Mouse (Mus musculus): ENCODE measurements at regions not wholly inside any gene's neighbourhood (a gene's known extent, or its start where the extent isn't known, plus 50 kb on each side); places are given as distances from the start of the nearest gene placed in this dataset.
A peak's percentile ranks its signal among the peaks of the same experiment; 100 is the strongest.

DNA sequence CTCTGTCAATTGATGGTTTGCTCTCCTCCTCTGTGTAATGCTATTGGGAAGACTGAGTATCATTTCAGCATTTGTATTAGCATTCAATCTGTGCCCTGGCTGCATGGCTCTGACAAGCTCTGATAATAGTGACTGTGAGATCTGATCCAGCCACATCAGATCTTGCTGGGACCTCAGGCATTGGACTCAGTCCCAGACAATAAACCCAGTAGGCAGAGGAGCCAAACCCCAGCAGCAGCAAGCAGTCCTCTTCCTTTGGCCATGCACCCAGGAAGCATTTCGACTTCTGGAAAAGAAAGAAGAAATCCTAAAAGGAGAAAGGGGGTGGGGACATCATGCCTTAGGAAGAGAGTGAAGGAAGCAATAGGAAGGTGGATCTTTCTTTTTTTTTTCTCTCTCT lies 205.8 kb upstream of the Onecut1 start:
- no peak for DNase-seq

DNA sequence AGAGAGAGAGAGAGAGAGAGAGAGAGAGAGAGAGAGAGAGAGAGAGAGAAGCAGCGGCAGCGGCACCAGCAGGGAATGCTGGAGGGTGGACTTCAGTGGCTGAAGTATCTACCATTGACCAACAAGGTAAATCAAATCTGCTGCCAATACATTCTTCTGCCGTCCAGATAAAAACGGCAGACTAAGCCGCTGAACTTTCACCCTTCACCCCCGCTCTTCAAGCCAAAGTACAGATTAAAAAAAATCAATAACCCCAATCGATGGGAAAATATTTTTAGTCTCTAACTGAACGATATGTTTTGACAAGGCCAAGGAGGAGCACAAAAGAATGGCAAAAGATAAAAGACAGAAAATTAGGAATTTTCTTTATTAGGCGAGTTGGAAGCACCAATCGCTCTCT lies 205.3 kb upstream of the Onecut1 start:
- no peak for DNase-seq

DNA sequence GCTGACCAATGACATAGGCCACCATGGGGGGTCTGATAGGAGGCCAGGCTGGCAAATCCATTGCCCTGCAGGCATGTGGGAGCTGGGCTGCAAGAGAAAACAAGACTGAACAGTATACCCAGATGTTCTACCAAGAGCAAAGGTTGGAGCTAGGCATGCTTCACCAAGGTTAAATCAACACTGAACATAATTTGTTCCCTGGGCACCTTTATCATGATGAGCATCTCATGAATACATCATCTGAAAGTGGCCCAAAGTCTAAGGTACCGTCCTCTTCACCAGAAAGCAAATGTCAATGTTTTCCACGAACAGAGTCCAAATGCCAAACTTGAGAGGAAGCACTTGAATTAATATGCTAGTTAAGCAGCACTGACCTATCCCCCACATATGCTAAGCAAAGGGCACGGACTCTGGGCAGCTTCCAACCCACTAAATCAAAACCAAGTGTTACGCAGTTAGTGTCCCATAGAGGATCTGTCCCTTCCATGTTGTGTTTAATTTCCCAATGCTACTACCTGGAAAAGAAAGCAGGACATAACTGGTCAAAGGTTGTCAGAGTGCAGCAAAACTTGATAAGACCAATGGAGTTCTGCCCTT lies 190.3 kb upstream of the Onecut1 start:
- peak; percentile 17 for DNase-seq

DNA sequence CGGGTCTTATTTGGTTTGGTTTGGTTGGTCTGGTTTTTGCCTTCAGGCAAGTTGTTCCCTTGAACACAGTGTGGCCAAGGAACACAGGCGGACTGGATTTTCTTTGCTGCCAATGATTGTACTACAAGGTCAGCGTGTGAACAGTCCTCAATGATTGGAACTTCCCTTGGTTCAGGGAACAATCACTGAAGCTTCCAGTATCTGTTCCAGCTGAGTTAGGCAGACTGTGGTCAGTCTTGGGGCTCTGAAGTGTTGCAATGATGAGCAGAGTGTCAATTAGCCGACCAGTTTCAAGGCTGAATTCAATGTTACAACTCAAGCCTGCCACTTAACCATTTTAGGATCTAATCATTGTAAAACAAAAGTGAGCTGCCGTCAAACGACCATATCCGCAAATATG lies 189.5 kb upstream of the Onecut1 start:
- DNase-seq: no peak

DNA sequence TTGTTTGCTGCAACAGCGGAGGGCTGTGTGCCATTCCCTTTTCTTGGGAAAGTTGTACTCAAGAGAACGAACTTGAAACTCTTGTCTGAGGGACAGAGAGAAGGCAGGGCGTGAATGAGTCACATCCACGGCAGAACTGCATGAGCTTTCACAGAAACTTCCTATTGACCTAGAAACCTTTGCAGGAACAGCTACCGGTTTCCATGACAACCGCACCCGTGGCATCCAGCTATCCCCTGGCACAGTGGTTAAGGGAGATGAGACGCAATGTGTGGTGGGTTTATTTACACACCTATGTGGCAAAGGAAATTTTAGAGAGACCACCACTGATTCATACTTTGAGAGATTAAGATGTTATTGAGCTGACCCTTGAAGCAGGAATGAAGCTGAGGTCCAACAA lies 163.5 kb upstream of the Onecut1 start:
- no peak for DNase-seq

DNA sequence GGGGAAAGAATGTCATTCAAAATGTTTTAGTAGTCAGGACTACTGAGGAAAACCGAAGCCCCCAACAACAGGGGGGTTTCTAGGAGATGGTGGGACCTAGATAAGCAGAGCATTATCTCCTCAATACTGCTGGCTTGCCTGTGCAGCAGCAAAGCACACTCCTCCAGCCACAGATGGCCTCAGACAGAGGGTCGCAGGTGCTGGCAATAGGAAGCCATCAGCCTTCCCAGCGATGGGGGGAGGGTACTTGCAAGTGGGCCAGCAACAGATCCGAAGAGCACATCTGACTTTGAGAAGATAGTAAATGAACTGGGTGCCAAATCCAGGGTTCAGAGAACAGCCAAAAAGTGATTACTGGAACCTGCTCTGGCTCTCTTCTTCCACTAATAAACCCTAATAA lies 156.0 kb upstream of the Onecut1 start:
- DNase-seq: no peak

DNA sequence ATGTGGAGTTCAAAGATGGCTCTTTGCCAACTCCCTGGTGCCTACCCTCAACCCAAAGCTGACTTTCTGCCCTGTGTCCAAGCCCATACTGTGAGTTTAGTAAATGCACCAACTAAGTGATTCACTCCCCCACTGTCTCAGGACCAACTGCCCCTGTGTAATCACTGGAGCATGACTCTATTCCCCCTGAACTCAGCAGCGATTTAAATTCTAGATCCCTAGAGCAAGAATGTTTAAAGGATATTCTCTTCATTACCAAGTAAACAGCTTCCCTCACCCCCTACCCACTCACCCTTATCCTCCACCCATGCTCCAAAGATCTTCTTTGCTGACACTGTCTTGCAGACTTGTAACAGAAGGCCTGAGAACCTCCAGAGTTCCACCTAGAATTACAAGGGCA lies 154.1 kb upstream of the Onecut1 start:
- DNase-seq: no peak

DNA sequence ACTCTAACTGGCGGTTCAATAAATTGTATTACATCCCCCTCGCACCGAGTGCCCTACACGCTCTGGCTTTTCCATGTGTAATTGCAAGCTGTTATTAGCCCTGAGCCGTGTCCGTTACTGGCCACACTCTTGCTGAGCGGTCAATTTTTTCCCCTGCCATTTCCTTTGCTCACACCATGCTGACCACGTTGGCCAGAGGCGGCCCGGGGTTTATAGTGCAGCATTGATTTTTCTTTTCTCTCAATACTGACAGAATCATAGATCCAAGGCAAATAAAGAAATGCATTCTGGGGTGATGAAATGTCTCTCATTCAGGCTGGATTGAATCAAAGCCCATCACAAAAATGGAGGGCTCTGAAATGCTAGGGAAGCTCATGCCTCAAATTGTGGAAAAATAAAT lies 150.0 kb upstream of the Onecut1 start:
- no peak for DNase-seq

DNA sequence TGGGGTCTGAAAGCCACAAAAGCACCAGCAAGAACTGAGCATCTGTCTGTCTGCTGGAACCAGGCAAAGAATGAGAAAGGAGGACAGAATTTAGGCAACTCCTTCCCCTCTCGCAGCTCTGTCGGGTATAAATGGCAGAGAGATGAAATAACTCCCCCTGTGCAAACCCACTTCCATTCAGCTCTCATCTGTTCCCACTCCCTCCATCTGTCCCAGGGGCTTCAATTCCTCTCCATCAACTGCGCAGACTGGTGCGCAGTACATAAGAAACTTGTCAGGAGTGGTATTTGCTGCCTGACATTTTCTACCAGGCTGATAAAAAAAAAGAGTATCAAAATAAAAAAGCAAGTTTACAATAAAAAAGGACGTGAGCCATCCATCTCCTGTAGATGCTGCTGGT lies 129.3 kb upstream of the Onecut1 start:
- no peak for DNase-seq

DNA sequence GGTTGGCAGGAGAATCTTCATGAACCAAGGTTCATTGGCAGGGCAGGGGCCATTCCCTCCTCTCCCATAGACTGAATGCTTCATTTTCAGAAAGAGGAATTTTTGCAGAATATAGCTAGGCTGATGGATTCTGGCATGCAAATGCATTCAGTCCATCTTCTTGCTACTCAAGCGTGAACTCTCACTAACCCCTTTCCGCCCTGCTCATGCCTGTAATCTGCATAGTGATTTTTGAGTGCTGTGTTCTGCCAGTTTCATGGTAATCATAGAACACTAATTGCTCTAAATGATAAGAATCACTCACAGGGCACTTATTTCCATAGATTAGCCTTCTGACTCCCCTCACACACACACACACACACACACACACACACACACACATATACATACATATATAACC lies 119.8 kb upstream of the Onecut1 start:
- DNase-seq: no peak

DNA sequence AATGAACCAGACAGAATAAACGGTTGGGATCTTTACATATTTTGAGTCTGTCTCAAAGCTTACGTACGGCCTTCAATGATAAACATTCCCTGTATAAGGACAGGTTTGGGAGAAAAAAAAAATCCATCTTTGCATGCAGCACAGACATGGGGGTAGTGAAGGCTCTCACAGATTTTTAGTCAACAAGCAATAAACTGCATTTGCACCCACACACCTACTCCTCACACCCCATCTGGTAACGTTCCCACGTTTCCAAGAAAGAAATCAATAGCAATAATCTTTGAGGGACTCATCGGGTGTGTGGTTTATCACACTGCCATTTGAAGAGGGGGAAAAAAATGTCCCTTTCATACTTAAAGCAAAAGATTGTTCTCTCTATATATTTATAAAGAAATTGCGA lies 113.8 kb upstream of the Onecut1 start:
- DNase-seq: no peak

DNA sequence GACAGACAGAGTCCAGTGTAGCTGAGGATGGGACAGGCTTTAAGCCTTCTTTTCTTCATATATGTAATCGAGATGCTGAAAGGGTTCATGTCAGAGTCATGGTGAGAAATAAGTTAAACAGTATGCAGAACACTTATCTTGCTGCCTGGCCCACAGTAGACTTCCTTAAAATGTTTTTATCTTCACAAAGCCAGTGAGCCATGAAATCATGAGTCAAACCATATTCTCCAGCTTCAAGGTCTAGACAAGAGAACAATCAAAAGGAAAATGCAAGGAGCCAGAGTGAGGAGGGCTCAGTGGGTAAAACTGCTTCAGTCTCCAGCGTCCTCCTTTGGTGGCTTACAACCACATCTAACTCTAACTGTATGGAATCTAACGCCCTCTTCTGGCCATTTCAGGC lies 103.7 kb upstream of the Onecut1 start:
- DNase-seq: no peak

DNA sequence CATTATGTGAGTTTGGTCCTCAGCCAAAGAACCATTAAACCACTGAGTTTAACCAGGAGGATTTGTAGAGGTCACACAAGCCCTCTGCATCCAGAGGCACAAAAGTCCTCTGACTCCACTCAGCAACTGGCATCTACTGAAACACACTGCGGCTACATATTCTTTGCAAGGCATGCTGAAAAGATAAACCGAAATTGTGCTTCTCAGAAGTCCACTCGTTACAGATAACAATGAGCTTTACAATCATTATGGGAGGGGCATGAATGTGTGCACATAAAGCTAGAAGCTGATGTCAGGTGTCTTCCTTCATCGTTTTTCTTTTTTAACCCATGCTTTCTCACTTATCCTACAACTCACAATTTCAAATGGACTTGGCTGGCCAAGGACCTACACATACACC lies 102.8 kb upstream of the Onecut1 start:
- DNase-seq: no peak

DNA sequence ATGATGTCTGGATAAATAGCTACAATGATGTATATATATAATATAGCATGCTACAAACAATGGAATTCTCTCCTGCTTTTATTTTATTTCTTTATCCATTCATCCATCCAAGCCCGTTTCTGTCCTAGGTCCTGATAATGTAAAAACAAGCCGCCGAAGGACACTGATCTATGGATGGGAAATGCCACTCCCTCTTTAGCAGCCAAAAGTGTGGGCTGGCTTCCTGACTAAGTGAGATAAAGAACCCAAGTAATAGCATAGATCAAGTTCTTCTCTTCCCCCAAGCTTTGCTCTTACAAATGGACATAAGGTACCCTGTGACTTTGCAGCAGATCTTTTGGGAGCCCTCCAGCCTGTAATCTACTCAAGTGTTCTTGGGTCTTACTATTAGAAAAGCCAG lies 81.3 kb upstream of the Onecut1 start:
- no peak for DNase-seq

DNA sequence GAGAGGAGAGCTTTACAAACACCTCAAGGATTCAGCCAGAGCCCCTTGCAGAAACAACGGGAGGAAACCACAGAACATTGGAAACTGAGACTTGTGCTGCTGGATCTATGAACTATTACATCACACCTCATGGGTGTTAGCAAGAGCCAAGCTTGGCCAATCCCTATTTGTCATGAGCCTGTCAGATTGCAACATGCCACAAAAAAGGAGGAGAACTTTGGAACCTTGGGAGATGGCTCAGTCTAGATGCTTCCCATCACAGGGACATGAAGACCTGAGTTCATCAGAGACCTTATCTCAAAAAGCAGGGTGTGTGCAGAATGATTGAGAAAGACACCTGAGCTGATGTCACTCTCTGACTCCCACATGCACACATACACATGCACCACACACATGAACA lies 68.3 kb upstream of the Onecut1 start:
- DNase-seq: peak; percentile 3

DNA sequence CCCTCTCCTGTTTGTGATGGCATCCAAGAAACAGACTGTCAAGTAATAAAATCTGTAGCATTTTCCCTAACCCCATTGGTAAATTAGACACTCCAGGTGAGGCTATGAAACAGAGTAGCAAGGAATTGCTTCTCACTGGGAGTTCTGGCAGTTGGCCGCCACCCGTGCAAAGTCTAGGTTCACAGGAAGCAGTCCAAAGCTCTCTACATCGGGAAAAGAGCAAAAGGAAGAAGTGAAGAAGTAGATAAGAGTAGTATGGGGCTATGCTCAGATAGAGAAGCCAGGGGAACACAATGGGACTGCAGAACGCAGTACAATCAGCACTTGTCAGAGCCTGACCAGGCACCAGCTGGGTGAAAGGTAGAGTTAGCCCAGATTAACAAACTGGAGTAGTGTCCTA lies 65.7 kb upstream of the Onecut1 start:
- no peak for DNase-seq

DNA sequence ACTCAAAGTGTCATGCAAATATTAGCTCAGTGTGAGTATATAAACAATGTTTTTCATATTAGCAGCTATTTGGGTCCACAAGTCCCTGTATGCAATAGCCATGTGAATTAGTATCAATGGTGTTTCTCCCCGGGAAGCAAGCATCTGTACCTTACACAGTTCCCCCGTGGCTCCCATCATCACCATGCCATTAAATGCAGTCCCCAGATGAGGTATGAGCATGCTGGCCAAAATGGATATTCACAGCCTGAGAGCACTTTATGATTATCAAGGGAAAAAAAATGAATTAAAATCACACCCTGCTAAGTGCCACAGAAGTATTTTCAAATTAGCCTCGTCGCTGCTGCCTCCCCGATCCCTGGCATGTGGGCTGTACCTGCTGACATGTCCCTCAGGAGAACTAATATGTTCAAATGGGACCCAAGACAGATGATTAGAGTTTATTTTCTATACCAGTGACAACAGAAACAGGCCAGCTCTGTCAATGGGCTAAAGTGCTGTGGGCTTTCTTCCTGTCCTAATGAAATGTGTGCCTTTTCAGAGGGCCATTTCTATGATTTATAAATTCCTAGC lies 64.4 kb upstream of the Onecut1 start:
- no peak for DNase-seq

DNA sequence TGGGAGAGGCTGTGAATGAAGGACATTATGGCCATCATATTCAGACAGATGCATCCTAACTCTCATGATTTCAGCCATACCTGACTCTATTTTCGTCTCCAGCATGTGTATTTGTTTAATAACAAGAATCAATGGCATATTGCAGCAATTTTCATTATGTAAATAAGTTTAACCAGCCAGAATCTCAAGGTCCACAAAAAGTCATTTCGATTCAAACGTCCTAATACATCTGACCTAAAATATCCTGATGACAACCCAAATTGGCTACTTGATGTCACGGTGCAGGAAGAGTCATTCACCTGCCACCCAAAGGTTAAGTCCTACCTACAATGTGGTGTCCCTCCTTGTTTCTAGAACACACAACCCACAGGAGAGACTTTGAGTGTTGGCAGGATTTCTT lies 60.6 kb upstream of the Onecut1 start:
- no peak for DNase-seq

DNA sequence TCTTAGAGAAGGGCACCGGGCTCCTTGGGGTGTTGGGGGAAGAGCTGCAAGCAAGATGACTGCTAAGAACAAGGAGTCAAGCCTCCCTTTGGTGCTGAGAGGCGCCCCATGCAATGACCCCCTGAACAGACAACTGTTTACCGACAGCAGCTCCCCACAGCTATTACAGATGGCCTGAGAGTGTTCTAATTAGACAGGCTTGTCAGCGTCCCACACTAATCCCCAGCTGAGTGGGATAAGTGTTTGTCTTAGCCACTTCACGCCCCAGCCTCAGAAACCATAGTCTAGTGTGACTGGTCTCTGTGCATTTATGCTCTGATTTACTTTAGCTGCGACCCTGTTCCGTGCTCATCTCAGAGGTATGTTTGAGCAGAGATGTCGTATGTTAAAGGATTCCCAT lies 50.3 kb upstream of the Onecut1 start:
- DNase-seq: no peak

Measured in adrenal gland, postnatal 10 days (tissue).